Mouse (Mus musculus) embryonic fibroblast, embryonic 13.5 days (primary cell): Measurements from ENCODE around the gene Apobec3. TPM values are rescaled to one million over a fixed set of nuclear protein-coding genes. Genes with fewer than 3 reads are reported as not detected.

ENCODE experiments used
- H3K27ac ChIP-seq: 2 replicates; pipeline ENCODE4 v1.5.1; 2012; ENCODE audit warnings: low read length, control low read depth, inconsistent platforms; ENCODE audit not compliant: insufficient read depth
- H3K4me1 ChIP-seq: 2 replicates; pipeline ENCODE4 v1.6.1; 2011; ENCODE audit warnings: low read length; ENCODE audit not compliant: control insufficient read depth, insufficient read depth
- H3K4me3 ChIP-seq: 2 replicates; pipeline ENCODE4 v1.5.1; 2011; ENCODE audit warnings: mild to moderate bottlenecking, control low read depth, low read length; ENCODE audit not compliant: insufficient read depth
- CTCF ChIP-seq: IDR thresholded peaks from 2 replicates; pipeline ENCODE4 v1.5.1; 2011; ENCODE audit warnings: mild to moderate bottlenecking, control low read depth, low read length, moderate library complexity, borderline replicate concordance; ENCODE audit not compliant: insufficient read depth
- POLR2A ChIP-seq: IDR thresholded peaks from 2 replicates; pipeline ENCODE4 v1.6.1; 2011; ENCODE audit warnings: low read depth, mild to moderate bottlenecking, control low read depth, low read length, moderate library complexity
- polyA plus RNA-seq: library from polyadenylated mRNA; stranded (reverse); fragments of >200 nt; gene quantifications from 2 replicates; pipeline ENCODE4 v1.2.4, GENCODE M21; 2011; ENCODE audit warnings: low read depth; ENCODE audit not compliant: missing spikeins, insufficient read length

The Apobec3 gene
- polyA plus RNA-seq, 1 experiment = 35.3 TPM

DNA sequence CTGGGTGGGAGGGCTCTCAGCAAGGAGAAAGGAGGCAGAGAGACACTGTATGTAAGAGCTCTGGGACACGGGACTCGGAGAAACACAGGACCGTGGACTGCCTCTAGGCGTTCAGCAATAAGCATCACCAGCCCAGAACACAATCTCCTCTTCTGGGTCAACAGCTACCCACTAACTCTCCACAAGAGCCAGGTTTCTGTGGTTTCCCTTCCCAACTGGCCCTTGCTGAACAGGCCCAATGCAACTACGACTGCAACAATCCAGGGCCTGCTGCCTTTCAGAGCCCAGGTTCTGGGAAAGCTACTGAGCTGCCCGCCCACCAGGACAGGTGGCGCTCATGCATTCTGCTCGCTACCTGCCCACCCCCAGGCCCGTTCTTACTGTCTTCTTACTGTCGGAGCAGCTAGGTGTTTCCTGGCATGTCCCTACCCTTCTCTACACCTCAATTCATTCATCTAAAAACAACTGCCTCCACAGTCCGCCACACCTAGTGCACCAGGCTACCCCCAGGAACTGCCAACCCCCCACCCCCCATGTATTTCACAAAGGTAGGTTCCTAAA, 35.5 kb downstream of the Apobec3 start:
- H3K4me1 ChIP-seq = 0 out of 2 replicates have a peak, but pooled peaks cover 2% of the 10 kb centered on the region
- H3K4me3 ChIP-seq = no peak overlapping the region
- no peak for TF ChIP-seq POLR2A
- no peak for TF ChIP-seq CTCF
- no peak overlapping the region for H3K27ac ChIP-seq

DNA sequence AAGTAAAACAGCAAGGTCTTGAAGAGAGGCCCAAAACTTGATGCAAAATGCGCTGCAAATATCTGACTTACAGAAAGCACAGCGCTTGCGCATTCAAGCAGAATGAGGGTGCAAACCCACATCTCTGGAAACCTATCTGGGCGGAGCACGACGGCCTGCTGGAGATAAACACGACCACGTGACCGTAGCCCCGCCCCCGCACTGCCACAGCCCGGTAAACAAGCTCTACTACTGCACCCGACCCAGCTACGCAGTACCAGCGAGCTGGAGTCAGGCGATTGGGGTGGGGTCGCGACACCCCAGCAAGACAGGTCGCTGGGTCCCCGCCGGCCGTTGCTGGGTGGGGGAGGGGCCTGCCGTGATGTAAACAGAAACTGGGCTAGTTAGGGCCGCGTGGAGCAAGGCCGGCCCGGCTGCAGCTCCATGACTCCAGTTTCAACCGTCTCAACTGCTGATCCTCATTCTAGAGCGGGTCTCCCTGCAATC, 36.2 kb downstream of the Apobec3 start:
- H3K4me1 ChIP-seq = 0 out of 2 replicates have a peak, but pooled peaks cover 2% of the 10 kb centered on the region
- no peak overlapping the region for H3K27ac ChIP-seq
- H3K4me3 ChIP-seq = peak overlapping the region; percentile 50
- TF ChIP-seq POLR2A = 0 out of 2 replicates have a peak, but pooled peaks have one; percentile 36
- no peak for TF ChIP-seq CTCF

DNA sequence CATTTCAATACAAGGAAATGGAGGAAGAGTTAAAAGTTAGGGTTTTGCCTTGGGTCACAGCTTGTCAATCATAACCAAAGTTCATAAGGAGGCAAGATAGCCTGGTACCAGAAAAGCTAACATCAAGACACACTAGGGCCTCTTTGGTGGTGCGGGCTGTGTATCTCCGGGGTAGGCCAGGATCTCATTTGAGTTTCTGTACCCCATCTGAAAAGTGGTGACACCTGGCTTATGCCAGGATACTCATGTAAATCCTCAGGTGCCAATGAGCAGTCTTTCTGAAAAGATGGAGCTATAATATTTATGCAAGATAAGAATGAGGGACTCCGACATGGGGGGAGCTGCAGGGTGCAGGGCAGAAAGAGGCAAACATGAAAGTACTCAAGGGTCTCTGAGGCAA, 36.9 kb downstream of the Apobec3 start:
- no peak overlapping the region for H3K4me3 ChIP-seq
- TF ChIP-seq CTCF = no peak
- TF ChIP-seq POLR2A = no peak
- no peak overlapping the region for H3K27ac ChIP-seq
- H3K4me1 ChIP-seq = 0 out of 2 replicates have a peak, but pooled peaks cover 2% of the 10 kb centered on the region

DNA sequence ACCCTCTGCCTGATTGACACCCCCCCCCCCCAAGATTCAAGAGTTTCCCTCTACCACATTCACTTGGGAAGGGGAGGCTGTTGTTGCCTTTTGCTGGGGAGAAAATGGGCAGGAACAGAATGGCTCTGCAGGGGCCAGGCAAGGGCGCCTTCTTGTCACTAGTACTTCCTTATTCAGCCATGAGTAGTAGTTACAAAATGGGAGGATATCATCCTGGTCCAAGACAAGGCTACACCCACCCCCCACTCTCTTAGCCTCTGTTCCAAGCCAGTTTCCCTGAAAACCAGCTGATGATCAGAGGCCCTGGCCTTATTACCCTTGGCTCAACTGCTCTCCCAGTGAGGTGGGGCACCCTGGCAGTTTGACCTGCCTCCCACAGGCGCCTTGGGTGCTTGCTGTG, 37.3 kb downstream of the Apobec3 start:
- Histone ChIP-seq H3K4me1 (peaks cover 6% of the 10 kb centered on the region; the same call in 1 of the 2 replicates), H3K4me3 (no peak overlapping the region), H3K27ac (no peak overlapping the region)
- no peak for TF ChIP-seq POLR2A
- TF ChIP-seq CTCF = no peak

DNA sequence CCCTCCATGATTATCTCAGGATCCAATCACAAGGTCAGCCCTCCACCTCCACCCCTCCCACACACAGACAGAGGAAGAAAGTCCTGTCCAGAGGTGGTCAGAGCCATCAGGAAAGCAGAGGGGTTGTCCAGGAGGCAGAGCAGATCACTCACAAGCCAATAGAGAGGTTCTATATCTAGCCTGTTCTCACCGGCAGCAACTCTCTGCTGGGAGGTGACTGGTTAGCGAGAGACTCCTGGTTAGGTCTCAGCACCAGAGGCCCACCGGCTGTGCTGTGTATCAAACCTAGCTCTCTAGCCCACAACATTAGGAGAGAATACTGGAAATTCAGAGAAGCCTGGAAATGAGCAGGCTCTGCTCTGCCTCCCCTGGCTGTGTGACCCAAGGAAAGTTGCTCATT, 38.3 kb downstream of the Apobec3 start:
- no peak overlapping the region for H3K27ac ChIP-seq
- TF ChIP-seq CTCF (no peak), POLR2A (no peak)
- H3K4me1 ChIP-seq = peaks cover 7% of the 10 kb centered on the region; the same call in 1 of the 2 replicates
- no peak overlapping the region for H3K4me3 ChIP-seq

- Histone ChIP-seq H3K4me1 (peaks cover 9% of the 10 kb centered on the region; the same call in 1 of the 2 replicates), H3K4me3 (peak overlapping the region; percentile 45; the same call in 1 of the 2 replicates)
Observed at GRCm38 (mm10) chr15:79931496-79932141, 40.2 kb downstream of the Apobec3 start.

DNA sequence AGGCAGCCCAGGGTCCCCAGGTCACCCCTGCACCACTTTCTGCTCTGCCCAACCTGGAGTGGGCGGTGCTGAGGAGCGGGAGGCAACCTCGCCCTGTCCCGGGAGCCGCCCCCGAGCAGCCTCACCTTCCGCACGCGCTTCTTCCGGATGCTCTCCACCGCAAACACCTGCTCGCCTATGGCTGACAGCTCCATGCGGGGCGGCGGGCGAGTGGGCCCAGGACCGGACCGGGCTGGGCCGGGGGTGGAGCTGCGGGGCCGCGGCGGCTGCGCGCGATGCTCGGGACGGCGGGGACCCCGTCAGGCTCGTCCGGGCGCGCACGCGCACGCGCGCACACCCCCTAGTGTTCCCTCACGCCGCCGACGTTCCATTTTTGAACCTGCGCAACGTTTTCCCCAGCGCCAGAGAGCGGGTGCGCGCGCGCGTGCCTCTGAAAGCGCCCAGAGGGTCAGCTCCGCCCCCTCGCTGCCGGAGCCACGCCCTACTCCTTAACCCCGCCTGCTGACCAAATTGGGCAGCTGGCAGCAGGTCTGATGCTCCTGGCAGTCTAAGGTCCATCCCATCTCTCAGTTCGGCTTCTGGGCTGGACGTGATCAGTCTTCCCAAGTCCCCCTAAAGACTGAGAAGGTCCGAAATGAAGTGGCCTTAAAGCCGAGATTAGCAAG, 41.0 kb downstream of the Apobec3 start:
- Histone ChIP-seq H3K4me3 (peak overlapping the region; percentile 45), H3K27ac (no peak overlapping the region)
- TF ChIP-seq POLR2A (no peak), CTCF (no peak)

More at GRCm38 (mm10) chr15:79931496-79932141, 40.2 kb downstream of the Apobec3 start:
- H3K27ac ChIP-seq = no peak overlapping the region
- TF ChIP-seq POLR2A (no peak), CTCF (no peak)

DNA sequence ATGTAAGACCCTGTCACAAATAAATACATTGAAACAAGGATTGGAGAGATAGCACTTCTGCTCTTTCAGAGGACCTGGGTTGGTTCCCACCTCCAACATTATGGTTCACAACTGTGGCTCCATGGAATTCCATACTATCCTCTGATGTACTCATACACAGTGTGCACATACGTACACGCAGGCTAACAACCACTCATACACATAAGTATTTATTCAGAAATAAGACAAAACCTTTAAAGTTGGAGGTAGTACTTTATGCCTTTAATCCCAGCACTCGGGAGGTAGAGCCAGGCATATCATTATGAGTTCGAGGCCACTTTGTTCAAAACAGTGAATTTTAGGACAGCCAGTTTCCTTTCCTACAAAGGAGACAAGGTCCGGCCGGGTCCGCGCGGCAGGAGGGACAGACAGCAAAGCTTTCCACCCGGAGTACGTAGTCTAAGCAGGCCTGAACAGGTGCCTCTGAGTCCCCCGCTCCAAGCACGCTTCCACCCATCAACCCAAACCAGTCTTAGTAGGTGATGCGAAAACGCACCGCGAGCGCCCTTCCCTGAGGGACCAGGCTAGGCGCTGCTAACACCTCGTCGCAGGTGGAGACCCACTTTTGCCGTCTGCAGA, 41.7 kb downstream of the Apobec3 start:
- peaks cover 7% of the 10 kb centered on the region; the same call in 1 of the 2 replicates for H3K4me1 ChIP-seq
- peak overlapping the region; percentile 45; the same call in 1 of the 2 replicates for H3K4me3 ChIP-seq
- TF ChIP-seq CTCF (no peak), POLR2A (no peak)
- H3K27ac ChIP-seq = no peak overlapping the region

More for the DNA sequence above, 41.0 kb downstream of the Apobec3 start:
- H3K4me1 ChIP-seq = peaks cover 9% of the 10 kb centered on the region; the same call in 1 of the 2 replicates
